Mouse (Mus musculus): ENCODE results near the gene Trit1. TPM values are rescaled to one million over a fixed set of nuclear protein-coding genes. Genes with fewer than 3 reads are reported as not detected.
"Not testable (repeated sequence)": the region's sequence is repeated elsewhere in the genome, so short reads cannot be mapped to it uniquely, and the experiment has no call there.

Gene Trit1
- 10 to 100 TPM; 21.4 to 26.6 TPM for total RNA-seq (2021)

DNA sequence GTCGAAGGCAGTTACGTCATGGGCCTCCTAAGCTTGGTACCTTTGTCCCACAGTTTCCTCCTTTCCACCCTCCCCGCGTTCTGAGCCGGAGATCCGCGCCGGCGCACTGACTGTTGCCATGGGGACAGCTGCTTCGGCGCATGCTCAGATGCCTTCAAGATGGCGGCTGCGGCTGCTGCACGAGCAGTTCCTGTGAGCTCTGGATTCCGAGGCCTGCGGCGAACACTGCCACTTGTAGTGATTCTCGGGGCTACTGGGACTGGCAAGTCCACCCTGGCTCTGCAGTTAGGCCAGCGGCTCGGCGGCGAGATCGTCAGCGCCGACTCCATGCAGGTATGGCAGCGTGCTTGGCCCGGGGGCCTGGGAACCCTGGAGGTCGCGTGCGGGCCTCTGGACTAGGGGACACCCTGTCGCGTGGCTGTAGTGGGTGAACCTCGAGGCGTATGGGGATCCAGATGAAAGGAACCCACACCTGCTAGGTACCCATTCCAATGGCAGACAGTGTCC is at the start of gene Trit1:
Trit1 (plus strand) TSS at position 147 of the 507 bp plus-strand sequence.
- intact Hi-C loops (cut with DNase I), result no loop called here

DNA sequence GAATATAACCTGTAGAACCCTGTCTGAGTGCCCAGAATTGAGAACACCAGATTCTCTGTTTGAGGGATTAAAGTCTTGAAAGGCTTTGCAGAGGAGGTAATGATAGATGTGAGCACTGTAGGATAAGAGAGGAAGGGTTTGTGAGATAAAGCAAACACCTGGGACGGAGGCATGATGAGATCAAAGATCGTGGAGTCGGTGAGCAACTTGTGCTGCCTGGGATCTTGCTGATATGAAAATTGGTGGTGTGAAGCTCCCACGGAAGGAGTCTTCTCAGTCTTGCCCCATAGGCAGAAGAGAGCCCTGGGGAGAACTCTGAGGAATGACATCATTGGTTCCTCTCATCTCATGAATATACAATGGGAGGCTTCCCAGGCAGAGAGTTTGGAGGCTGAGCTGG is 48.3 kb upstream of the Trit1 start:
- intact Hi-C loops (cut with DNase I), result no loop called here
- DNase-seq (ENCODE audit: extremely low spot score in 1 of 2, low spot score in 2 of 2), result no peak

More for the DNA sequence above, at the start of gene Trit1:
- peak; percentile 95 to 96 for DNase-seq (ENCODE audit: extremely low spot score in 1 of 2, low spot score in 2 of 2)

DNA sequence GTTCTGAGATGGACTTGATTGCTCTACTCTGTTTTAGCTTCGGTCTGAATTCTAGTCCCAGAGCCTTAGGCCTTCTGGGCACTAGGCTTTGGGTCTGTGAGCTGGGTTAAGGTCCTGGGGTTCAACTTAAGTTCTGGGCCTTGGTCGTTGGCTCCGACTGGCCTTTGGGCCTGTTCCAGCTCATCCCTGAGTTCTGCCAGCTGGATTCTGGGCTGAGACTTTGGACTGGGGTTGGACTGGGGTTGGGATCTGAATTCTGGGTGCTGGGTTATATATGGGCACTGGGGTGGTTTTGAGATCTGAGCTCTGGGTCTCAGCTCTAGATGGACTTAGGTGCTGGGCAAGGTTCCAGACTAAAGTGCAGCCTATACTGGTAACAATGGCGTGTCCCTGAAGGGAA is 45.2 kb upstream of the Trit1 start:
- intact Hi-C loops (cut with DNase I), result no loop called here
- DNase-seq (ENCODE audit: extremely low spot score in 1 of 2, low spot score in 2 of 2), result no peak

DNA sequence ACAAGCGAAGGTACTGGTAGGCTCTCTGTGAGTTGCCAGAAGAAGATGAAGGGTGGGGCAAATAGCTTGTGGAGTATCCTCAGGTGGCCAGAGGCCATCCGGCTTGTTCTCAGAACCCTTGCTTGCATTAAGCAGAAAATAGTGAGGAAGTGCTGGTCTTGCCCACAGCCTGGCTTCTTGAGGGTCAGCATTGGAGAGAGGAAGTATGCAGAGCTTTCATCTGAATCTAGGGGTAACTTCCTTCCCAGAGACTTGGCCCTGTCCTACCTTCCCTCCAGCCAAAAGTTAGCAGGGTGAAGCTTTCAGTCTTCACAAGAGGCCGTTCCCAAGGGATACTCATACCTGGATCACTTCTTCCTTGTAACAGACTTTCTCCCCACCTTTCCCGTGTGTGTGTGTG is 44.8 kb upstream of the Trit1 start:
- no peak for DNase-seq (ENCODE audit: extremely low spot score in 1 of 2, low spot score in 2 of 2)
- intact Hi-C loops (cut with DNase I), result no loop called here

DNA sequence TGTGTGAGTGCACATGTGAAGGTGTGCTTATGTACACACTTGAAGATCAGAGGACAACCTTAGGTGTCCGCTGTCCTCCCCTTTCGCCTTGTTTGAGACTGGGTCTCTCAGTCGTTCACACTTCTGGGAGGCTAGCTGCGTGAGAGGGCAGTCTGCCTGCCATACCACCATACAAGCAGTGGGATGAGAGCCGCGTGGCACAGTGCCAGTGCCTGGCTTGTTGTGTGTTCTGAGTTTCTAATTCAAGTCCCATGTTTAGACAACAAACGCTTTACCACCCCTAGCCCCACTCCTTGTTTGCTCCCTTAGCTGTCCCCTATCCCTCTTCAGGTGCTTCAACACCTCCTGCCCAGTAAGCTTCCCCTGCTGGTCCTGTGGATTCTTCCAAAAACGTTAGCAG is 44.3 kb upstream of the Trit1 start:
- DNase-seq (ENCODE audit: extremely low spot score in 1 of 2, low spot score in 2 of 2), result no peak
- intact Hi-C loops (cut with DNase I), result no loop called here

DNA sequence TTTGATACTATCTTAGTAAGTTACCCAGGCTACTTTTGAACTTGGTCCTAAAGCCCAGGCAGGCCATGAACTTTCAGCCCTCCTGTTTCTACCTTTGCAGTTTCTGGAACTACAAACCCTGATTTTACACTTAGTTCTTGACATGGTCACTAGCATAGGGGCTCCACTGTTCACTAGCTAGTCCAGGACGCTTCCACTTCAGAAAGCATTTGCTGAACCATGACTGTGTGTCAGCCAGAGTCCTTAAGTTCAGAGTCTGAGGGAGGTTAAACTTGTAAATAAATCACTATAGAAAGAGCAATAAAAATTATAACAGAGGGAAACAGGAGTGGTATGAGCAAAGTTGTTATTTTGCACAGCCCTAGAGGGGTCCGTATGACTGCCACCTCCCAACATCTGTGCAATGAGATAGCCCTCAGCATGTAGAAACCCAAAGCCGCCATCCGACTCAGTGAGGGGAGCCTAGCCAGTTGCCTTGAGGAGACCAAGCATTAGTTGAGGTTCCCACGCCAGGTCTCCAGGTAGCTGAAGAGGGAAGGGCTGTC is 41.3 kb upstream of the Trit1 start:
- DNase-seq (ENCODE audit: extremely low spot score in 1 of 2, low spot score in 2 of 2), result no peak
- intact Hi-C loops (cut with DNase I), result no loop called here

DNA sequence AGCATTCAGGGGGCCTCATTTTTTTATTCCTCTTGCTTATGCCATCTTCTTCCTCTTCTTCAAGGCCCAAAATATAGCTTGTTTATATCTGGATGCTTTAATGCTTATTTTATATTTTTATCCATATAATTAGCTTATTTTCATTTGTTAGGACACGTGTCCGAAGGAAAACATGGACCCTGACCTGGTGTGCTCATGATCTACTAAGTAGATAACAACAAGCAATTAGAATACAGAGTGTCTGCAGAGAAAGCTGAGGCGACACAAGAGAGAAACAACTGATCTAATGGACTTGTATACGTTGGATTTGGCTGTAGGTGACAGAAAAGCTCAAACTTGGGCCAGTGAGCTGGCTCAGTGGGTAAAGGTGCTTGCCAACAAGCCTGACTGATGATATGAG is 39.5 kb upstream of the Trit1 start:
- DNase-seq (ENCODE audit: extremely low spot score in 1 of 2, low spot score in 2 of 2), result no peak
- intact Hi-C loops (cut with DNase I), result no loop called here

DNA sequence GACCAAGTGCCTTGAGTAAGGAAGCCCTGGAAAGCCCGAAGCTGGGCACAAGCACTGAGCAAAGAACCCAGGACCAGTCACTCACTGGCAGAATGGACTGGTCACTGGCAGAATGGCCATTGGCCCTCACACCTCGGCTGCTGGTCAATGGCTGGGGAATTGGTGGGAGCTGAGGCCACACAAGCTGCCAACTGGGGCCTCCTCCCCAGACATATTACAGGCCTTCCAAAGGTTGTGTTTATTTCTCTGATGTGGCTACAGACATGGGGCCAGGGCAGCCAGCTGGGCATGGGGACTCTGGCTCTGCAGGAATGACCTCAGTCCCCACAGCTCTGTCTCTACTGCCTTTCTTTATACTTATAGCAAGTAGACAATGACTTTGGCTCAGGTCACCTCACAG is 37.5 kb upstream of the Trit1 start:
- no peak for DNase-seq (ENCODE audit: extremely low spot score in 1 of 2, low spot score in 2 of 2)
- intact Hi-C loops (cut with DNase I), result no loop called here

DNA sequence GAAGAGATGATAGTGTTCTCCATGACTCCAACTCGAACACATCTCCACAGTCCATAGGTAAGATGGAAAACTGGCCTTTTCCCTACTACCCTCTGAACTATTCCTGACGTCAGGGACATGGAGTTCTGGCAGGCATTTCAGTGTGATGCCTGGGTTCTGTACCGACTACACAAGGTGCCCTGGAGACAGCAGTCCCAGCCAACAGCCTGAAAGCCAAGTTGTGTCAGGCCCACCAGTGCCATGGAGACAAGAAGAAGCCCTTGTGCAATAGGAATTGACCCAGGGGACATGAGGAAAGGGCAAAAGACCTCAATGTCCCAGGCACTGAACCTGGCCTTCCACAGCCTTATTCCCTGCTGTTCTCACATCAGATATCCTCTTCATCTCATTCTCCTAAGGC is 36.6 kb upstream of the Trit1 start:
- intact Hi-C loops (cut with DNase I), result loop anchor here (5.0 to 10.0 kb wide), 3 partner anchors 38 to 1745 kb away; no protein-coding TSS in a partner anchor

DNA sequence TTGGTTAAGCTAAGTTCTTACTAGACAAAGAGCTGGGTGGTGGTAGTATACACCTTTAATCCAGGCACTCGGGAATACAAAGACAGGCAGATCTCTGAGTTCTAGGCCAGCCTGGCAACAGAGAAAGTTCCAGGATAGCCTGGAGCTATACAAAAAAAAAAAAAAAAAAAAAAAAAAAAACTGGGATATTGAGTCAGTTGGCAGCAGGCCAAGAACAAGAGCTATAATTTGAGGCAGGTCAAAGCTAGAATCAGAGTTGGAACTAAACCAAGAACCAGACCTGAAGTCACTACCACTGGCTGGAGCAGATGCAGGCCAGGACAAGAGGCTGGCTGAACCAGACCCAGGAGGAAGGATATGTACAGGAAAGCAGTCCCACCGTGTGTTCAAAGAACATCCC is 35.7 kb upstream of the Trit1 start:
- DNase-seq (ENCODE audit: extremely low spot score in 1 of 2, low spot score in 2 of 2), result no peak
- intact Hi-C loops (cut with DNase I), result loop anchor here (5.0 to 10.0 kb wide), 3 partner anchors 38 to 1746 kb away; no protein-coding TSS in a partner anchor

More for the DNA sequence above, 36.6 kb upstream of the Trit1 start:
- no peak for DNase-seq (ENCODE audit: extremely low spot score in 1 of 2, low spot score in 2 of 2)

DNA sequence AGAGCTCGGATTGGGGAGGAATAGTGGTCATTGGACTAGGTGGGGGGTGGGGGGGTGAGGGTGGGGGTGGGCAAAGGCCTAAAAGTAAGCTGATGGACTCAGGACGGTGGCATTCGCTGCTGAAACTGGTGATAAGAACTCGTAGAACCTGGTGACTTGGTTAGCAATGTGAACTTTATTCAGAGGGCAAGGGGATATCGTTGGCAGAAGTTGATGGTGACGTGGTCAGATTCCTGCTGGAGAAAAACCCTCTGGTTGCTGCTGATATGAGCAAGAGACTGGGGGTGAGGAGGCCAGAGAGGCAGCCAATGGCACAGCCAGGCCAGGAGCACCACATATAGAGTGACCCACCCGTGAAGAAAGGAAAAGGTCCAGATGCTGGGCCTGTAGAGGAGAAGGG is 35.2 kb upstream of the Trit1 start:
- no peak for DNase-seq (ENCODE audit: extremely low spot score in 1 of 2, low spot score in 2 of 2)
- intact Hi-C loops (cut with DNase I), result loop anchor here (5.0 to 10.0 kb wide), 3 partner anchors 39 to 1746 kb away; no protein-coding TSS in a partner anchor

DNA sequence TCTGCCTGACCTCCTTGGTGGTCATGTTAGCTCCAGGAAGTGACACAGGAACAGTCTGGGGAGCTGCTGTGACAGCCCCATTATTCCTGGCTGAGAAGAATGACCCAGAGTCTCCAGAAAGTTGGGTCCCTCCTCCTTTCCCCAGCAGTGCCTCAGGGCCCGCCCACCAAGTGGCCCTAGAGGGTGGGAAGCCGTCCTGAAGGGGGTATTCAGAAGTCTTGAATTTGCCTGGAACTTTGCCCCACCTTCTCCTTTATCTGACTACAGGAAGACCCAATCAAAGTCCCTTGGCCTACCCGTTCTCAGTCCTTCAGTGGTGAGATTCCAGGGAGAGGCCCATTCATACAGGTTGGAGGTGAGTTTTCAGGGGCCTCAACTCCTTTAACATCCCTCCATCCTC is 34.5 kb upstream of the Trit1 start:
- peak in 1 of 2 experiments; percentile 72 for DNase-seq (ENCODE audit: extremely low spot score in 1 of 2, low spot score in 2 of 2)
- intact Hi-C loops (cut with DNase I), result loop anchor here (5.0 to 10.0 kb wide), 3 partner anchors 40 to 1747 kb away; no protein-coding TSS in a partner anchor

DNA sequence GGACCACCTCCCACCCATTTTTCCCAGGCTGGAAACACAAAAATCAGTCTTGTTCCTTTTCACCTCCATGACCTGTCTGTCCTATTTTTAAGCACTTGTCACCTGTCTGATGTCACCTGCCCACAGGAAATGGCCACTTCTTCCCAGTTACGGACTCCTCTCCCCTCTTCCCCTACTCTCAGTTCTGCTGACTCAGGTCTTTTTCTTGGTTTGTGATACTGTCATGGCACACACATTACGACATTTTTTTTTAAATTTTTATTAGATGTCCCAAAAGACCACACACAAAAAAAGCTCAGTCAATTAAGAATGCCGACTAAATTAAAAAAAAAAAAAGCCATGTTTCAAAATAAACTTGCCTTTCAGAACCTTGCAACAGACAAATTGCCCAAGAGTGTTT is 33.9 kb upstream of the Trit1 start:
- no peak for DNase-seq (ENCODE audit: extremely low spot score in 1 of 2, low spot score in 2 of 2)
- intact Hi-C loops (cut with DNase I), result loop anchor here (5.0 to 10.0 kb wide), 3 partner anchors 40 to 1748 kb away; no protein-coding TSS in a partner anchor

DNA sequence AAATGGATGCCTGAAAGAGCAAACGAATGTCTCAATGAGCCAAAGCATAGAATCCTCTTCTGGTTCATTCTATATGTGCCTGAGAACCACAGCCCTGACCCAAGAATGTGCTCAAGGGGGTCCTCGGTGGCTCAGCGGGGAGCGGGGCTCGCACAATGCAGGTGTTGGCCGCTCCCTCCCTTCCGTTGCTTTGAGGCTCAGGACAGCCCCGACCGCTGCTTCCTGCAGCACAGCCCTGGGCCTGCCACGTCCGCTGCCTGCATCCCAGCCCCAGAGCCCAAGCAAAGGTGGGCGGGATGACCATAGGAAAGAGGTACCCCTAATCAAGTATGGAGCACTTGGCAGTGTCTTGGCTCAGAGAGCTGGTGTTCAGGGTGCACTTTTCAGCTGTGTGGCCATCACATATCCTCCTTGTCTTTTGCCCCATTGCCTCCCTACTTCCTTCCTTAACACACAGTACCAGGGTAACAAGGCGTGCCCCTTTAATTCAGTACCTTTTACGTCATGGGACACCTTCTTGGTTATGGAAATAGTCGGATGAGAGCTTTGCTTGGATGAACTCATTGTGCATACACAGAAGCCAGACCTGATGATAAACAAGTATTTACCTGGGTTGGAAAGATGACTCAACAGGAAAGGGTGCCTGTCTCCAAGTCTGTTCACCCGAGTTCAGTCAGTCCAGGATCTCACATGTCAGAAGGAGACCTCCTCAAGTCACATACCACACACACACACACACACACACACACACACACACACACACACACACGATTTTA is 32.7 kb upstream of the Trit1 start:
- intact Hi-C loops (cut with DNase I), result loop anchor here (5.0 to 10.0 kb wide), 3 partner anchors 41 to 1749 kb away; no protein-coding TSS in a partner anchor
- DNase-seq (ENCODE audit: extremely low spot score in 1 of 2, low spot score in 2 of 2), result peak in 1 of 2 experiments; percentile 87

DNA sequence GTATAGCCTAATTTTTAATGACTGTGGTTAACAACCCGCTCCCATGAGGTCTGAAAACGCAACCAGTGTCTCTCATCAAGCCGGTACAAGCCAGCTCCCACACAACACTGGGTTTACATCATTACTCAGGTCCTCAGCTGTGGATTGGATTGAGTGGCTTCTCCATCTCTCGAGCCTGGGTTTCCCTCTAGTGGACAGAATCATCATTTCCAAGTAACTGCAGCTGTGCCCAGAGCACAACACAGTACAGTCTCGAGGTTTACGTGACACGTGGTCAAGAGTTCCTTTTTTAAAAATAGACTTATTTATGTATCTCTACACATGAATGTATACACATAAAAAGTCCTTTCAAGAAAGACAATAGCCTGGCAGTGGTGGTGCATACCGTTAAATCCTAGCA is 31.3 kb upstream of the Trit1 start:
- intact Hi-C loops (cut with DNase I), result loop anchor here (10.0 kb wide), 1 partner anchor 1750 kb away; no protein-coding TSS in a partner anchor
- DNase-seq (ENCODE audit: extremely low spot score in 1 of 2, low spot score in 2 of 2), result peak; percentile 69 to 79

DNA sequence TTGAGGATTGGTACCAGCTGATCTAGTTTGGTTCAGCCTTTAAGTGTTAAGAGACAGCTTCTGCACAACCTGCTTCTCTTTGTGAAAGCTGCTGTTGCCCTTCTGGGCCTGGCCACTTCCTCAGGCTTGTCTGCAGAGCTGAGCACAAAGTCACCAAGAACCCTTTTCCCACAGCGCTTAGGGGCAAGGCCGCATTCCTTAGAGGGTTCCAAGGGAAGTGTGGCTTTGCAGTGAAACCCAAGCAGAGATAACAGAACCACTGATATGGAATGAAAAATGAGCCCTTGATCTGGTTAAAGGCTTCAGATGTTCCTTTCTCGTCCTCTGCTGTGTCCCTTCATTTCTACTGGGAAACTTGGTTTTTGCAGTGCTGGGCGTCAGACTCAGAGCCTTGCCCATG is 29.0 kb upstream of the Trit1 start:
- intact Hi-C loops (cut with DNase I), result loop anchor here (10.0 kb wide), 1 partner anchor 1753 kb away; no protein-coding TSS in a partner anchor
- no peak for DNase-seq (ENCODE audit: extremely low spot score in 1 of 2, low spot score in 2 of 2)

DNA sequence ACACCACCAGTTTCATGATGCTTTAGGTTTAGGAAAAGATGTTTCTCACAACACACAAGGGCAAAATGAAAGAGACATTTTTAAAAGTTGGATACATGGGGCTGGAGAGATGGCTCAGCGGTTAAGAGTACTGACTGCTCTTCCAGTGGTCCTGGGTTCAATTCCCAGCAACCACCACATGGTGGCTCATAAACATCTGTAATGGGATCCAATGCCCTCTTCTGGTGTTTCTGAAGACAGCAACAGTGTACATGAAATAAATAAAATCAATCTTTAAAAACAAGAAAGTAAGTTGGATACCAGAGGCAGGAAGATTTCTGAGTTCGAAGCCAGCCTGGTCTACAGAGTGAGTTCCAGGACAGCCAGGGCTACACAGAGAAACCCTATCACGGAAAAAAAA is 28.4 kb upstream of the Trit1 start:
- intact Hi-C loops (cut with DNase I), result loop anchor here (10.0 kb wide), 1 partner anchor 1753 kb away; no protein-coding TSS in a partner anchor
- not testable (repeated sequence) for DNase-seq (ENCODE audit: extremely low spot score in 1 of 2, low spot score in 2 of 2)

DNA sequence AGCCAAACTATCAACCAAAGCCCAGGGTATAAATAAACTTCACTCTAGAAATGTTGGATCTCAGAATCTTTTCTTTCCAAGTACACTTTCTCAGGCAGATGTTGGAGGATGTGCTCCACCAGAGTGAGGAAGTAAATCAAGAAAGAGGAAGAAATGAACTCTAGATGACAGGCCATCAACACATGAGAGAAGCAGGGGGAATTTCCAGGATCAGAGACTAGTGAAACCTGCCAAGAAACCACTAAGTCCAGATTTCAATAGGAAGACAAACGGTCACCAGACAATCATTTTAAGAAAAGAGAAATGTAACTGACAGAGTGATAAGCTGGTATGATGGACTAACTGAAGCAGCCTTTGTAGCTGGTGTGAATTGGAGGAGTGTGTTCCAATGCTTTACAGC is 25.2 kb upstream of the Trit1 start:
- intact Hi-C loops (cut with DNase I), result no loop called here
- no peak for DNase-seq (ENCODE audit: extremely low spot score in 1 of 2, low spot score in 2 of 2)

DNA sequence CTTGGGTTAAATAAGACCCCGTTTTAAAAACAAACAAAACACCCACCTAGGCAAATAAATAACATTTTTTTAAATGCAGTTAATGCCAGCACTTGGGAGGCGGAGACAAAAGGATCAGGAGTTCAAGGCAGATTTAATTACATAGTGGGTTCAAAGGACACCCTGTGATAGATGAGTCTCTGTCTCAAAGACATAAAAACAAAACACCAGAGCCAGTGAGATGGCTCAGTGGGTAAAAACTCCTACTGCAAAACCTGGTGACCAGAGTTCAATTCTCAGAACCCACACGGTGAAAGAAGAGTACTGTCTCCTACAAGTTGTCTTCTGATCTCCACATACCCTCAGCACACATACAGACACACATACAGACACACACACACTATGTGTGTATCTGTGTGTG is 24.1 kb upstream of the Trit1 start:
- intact Hi-C loops (cut with DNase I), result no loop called here
- DNase-seq (ENCODE audit: extremely low spot score in 1 of 2, low spot score in 2 of 2), result no peak

All from left cerebral cortex, postnatal 10 days (tissue).